Mouse (Mus musculus): ENCODE data around the gene Afg1l.

Gene Afg1l

DNA sequence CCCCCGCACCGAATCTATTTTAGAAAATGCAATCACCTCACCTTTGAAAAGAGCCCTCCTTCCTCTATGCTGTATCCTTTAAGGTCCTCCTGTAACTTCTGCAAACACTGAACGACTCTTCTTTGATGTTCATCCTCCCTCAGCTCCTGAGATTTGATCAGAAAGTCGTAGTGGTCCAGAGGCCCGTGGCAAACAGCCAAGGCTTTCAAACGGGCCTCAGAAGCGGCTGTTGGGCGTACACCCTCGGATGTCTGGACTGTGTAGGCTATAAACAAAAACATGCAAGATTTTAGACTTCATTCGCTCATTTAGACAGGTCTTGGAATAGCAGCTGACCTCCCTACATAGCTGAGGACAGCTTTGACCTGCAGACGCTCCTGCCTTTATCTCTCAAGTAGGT is 24.1 kb downstream of the Afg1l start:
- Histone ChIP-seq H3K27me3 (ENCODE audit: control insufficient read depth, insufficient read depth, low read length, poor library complexity, severe bottlenecking) (no peaks in the 10 kb centered on the region), H3K36me3 (ENCODE audit: control insufficient read depth, insufficient read depth, low read length, poor library complexity, severe bottlenecking) (peaks cover 8% of the 10 kb centered on the region)
- DNase-seq (ENCODE audit: low read depth, low spot score): no peak

DNA sequence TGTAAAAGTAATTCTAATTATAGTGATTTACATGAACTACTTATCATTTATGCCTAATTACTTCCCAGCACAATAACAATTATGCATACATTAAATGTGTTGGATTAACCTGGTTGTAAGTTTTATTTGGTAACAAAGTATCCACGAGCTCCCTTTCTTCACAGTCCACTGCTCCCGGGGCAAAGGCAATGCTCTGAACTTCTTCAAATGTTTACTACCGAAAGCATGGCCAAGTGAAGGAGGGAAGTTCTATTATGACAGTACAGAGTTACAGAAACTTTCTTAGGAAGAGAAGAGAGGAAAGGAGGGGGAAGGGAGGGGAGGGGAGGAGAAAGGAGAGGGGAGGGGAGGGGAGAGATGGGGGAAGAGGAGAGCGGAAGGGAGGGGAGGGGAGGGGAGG is 28.7 kb downstream of the Afg1l start:
- no peaks in the 10 kb centered on the region for H3K27me3 ChIP-seq (ENCODE audit: control insufficient read depth, insufficient read depth, low read length, poor library complexity, severe bottlenecking)
- DNase-seq (ENCODE audit: low read depth, low spot score): no peak
- peaks cover 5% of the 10 kb centered on the region for H3K36me3 ChIP-seq (ENCODE audit: control insufficient read depth, insufficient read depth, low read length, poor library complexity, severe bottlenecking)

DNA sequence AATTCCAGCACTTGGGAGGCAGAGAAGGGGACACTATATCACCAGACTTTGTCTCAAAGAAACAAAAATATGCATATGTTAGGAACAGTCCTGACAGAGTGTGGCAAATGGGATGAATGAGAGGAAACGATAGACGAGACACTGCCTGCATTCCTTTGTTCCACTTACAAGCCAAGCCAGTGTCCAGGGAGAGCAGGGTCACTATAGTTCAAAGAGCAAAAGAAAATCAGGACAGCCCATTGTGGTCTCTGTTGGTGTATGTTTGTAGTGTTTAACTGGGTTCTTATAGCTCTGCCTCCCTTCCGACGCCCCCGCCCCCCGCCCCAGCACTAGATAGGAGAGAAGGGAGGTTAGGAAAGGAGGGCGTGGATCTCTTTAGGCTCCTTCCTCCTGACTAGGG is 30.0 kb downstream of the Afg1l start:
- no peak for DNase-seq (ENCODE audit: low read depth, low spot score)
- Histone ChIP-seq H3K36me3 (ENCODE audit: control insufficient read depth, insufficient read depth, low read length, poor library complexity, severe bottlenecking) (0 out of 2 replicates have a peak, but pooled peaks cover 2% of the 10 kb centered on the region), H3K27me3 (ENCODE audit: control insufficient read depth, insufficient read depth, low read length, poor library complexity, severe bottlenecking) (no peaks in the 10 kb centered on the region)

DNA sequence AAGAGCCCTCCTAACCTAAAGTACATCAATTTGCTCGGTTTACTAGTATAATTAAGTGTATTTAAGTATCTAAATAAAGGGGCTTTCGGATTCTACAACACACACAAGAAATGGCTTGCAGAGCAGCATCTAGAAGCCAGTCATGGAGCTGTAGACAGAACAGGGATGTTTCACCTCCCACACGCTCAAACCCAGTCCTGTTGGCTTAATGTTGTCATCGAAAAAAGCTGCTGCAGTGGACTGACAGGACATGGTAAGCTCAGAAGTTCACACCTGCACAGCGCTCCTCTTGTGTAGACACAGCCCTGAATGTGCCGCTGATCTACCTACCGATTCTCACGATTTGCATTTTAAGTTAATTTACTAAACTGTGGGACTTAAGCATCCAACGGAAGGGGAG is 32.2 kb downstream of the Afg1l start:
- DNase-seq (ENCODE audit: low read depth, low spot score): no peak
- 0 out of 2 replicates have a peak, but pooled peaks cover under 1% of the 10 kb centered on the region for H3K36me3 ChIP-seq (ENCODE audit: control insufficient read depth, insufficient read depth, low read length, poor library complexity, severe bottlenecking)
- no peaks in the 10 kb centered on the region for H3K27me3 ChIP-seq (ENCODE audit: control insufficient read depth, insufficient read depth, low read length, poor library complexity, severe bottlenecking)

DNA sequence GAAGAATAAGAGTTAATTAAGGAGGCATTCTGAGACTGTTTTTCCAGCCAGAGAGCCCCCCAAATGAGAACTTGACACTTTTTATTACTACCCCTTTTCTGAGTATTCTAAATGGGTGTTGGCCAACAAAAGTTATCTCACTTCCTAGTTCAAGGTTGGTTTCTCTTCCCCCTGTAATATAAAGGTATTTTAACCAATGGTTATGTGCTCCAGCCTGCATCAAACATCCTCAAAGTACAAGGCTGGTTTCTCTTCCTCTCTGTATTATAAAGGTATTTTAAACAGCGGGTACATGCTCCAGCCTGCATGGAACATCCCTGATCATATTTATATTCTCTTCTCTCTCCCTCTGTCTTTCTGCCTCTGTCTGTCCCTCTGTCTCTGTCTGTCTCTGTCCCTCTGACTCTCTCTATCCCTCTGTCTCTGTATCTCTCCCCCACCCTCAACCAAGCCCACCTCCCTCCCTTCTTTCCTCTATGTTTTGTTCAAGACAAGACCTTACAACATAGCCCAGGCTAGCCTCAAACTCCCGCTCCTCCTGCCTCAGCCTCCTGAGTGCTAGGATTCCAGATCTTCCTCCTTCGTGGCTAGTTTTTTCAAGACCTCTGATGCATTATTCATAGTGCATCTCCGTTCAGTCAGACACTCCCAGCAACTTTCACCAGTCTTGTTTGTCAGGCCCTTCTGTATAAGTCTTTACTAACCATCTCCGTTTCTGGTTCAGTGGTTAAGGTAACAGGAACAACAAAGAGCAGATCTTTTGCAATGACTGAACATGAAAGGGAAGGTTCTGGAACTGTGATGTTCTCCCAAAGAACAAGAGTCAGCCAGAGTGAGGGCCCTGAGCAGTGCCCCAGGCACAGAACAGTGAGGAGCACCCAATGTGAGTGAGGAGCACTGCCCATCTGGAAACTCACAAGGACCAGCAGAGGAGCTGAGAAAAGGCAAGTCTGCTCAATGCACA is 41.2 kb downstream of the Afg1l start:
- peak; percentile 82 for DNase-seq (ENCODE audit: low read depth, low spot score)
- no peaks in the 10 kb centered on the region for H3K36me3 ChIP-seq (ENCODE audit: control insufficient read depth, insufficient read depth, low read length, poor library complexity, severe bottlenecking)
- H3K27me3 ChIP-seq (ENCODE audit: control insufficient read depth, insufficient read depth, low read length, poor library complexity, severe bottlenecking): no peaks in the 10 kb centered on the region

DNA sequence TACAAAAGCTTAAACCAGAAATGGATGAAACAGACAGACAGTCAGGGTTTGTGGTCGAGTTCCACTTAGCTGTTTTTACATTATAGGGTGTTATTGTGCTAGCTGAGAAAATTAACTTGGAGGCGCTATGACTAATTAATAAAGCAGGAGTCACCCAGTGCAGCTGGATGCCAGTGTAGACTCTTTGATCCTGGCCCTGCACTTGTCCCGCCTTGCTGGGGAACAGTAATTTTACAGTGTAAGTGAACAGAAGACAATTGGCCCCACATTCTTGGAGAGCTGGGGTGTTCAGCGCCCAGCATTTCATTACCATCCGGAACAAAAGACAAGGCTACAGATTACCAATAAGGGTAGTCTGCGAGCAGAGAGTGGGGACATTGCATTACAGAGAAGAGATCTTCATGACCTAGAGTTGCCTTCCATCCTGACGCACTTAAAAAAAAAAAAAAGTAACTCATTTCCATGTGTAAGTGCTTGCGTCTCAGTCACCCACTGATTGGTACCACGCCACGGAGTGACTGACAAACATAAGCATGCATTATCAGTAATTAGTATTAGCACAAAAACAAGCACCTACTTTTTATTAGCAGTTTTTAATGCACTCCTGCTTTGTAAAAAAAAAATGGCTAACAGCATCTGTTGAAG is 60.7 kb downstream of the Afg1l start:
- Histone ChIP-seq H3K36me3 (ENCODE audit: control insufficient read depth, insufficient read depth, low read length, poor library complexity, severe bottlenecking) (no peaks in the 10 kb centered on the region), H3K27me3 (ENCODE audit: control insufficient read depth, insufficient read depth, low read length, poor library complexity, severe bottlenecking) (no peaks in the 10 kb centered on the region)
- no peak for DNase-seq (ENCODE audit: low read depth, low spot score)

DNA sequence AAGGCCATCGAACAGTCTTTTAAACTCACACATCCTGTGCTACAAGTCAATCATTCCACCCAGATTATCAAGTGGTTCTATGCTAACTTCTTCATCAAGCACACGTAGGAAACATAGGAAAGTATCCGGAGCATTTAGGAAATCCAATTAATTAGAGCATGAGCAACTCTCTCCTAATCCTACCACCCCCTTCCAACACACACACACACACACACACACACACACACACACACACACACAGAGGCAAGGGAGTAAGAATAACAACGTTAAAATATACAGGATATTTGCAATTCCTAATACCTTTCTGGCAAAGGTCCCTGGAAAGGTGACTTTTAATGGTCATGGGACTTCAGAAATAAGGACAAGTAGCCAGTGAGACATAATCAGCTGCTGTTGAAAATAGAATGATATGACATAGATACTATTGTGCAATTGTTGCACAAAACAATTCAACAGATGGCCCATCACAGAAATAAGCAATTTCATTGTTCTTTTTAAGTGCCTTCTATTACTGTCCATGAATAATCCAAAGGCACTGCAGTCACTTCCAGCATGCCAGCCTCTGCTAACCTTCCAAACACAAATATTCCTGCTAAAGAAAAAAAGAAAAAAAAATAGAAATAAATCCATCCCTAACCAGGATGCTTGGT is 62.4 kb downstream of the Afg1l start:
- DNase-seq (ENCODE audit: low read depth, low spot score): no peak
- no peaks in the 10 kb centered on the region for H3K36me3 ChIP-seq (ENCODE audit: control insufficient read depth, insufficient read depth, low read length, poor library complexity, severe bottlenecking)
- no peaks in the 10 kb centered on the region for H3K27me3 ChIP-seq (ENCODE audit: control insufficient read depth, insufficient read depth, low read length, poor library complexity, severe bottlenecking)

DNA sequence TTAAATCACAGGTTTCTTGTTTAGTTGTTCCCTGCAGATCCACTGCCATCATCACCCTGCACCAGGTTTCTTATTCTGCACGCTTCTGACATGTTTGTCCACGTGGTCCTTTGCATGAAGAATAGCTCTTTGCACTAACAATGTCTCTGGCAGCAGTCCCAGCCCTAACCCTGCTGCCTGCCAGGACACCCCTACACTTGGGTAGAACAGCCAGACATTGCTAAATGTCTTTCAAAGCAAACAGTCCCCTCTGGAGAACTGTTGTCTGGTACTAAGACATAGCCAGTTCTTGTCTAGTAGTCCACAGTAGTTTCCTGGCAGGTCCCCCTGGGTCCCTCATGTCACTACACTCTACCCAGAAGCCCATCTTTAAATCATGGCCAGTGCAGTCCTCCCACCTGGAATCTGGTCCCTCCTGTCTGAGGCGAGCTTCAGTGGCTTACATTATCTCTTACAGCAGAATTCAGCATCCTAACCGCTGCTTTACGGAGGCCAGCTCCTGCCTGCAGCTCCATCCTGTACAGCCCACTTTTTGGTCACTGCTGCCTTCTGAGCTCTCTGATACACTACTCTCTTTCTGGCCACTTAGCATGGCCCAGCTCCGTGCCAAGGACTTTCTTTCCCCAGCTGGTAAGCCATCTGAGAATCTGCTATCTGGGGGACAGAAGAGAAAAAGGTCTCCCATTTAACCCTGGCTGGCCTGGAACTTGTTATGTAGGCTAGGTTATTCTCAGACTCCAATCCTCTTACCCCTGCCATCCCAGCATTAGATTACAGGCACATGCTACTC is 67.4 kb downstream of the Afg1l start:
- Histone ChIP-seq H3K36me3 (ENCODE audit: control insufficient read depth, insufficient read depth, low read length, poor library complexity, severe bottlenecking) (no peaks in the 10 kb centered on the region), H3K27me3 (ENCODE audit: control insufficient read depth, insufficient read depth, low read length, poor library complexity, severe bottlenecking) (no peaks in the 10 kb centered on the region)
- DNase-seq (ENCODE audit: low read depth, low spot score): no peak

DNA sequence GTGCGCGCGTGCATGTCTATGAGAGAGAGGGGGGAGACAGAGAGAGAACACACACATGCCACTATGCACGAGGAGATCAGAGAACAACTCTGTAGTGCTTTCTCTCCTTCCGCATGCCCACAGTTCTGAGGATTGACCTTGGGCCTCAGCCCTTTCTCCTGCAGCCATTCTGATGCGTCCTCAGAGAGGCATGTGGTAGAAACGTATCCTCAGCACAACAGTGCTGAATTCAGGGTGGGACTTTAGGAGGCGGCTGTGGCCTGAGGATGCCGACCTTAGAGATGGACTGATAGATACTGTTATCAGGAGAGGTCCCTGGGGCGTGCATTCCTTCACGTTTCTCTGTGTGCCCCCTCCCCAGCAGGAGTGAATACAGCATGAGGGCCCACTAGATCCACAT is 87.9 kb downstream of the Afg1l start:
- DNase-seq (ENCODE audit: low read depth, low spot score): no peak
- Histone ChIP-seq H3K27me3 (ENCODE audit: control insufficient read depth, insufficient read depth, low read length, poor library complexity, severe bottlenecking) (no peaks in the 10 kb centered on the region), H3K36me3 (ENCODE audit: control insufficient read depth, insufficient read depth, low read length, poor library complexity, severe bottlenecking) (0 out of 2 replicates have a peak, but pooled peaks cover 2% of the 10 kb centered on the region)

DNA sequence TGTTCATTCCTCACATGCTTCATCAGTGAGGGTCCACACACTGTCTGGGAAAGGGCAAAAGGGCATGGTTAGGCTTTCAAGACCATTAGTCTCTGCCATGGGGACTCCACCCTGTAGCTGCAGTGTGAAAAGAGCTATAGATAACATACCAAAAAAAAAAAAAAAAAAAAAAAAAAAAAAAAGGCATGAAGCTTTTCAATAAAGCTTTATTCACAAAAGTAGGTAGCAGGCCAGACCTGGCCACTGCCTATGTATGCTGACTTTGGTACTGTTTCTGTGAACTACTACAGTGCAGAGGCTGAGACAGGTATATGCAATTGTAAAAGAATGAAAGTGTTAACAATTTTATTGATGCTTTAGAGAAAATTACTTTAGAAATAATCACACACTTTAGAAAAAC is 90.2 kb downstream of the Afg1l start:
- H3K27me3 ChIP-seq (ENCODE audit: control insufficient read depth, insufficient read depth, low read length, poor library complexity, severe bottlenecking): no peaks in the 10 kb centered on the region
- no peak for DNase-seq (ENCODE audit: low read depth, low spot score)
- no peaks in the 10 kb centered on the region for H3K36me3 ChIP-seq (ENCODE audit: control insufficient read depth, insufficient read depth, low read length, poor library complexity, severe bottlenecking)

DNA sequence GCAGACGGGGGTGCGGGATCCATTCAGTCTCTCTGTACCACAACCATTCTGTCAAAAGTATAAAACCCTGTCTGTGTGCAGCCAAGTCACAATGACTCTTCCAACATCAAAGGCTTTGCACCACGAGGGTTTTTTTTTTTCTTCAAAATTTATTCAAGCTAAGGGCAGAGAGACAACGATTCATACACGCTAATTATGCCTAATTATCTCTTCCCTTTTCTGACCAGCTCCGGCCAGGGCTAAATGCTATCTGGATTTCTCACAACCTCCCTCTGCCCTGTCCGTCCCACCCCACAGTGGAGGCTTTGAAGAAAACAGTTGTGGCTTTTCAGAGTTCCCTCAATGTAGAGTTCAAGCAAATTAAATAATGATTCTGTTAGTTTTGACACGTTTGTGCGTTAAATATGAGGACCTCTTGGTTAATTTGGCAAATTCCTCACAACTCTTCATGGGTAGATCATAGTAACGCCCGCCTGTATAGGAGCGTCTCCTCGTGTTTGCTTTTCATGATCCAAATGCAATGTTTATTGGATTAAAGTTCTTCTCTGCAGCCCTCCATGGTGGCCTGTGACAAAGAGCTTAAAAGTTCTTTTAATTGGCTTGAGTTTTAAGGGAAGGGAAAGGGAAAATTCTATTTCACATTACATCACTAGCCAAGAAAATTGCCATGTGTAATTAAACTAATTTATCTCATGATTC is 93.3 kb downstream of the Afg1l start:
- no peaks in the 10 kb centered on the region for H3K27me3 ChIP-seq (ENCODE audit: control insufficient read depth, insufficient read depth, low read length, poor library complexity, severe bottlenecking)
- DNase-seq (ENCODE audit: low read depth, low spot score): no peak
- H3K36me3 ChIP-seq (ENCODE audit: control insufficient read depth, insufficient read depth, low read length, poor library complexity, severe bottlenecking): no peaks in the 10 kb centered on the region

DNA sequence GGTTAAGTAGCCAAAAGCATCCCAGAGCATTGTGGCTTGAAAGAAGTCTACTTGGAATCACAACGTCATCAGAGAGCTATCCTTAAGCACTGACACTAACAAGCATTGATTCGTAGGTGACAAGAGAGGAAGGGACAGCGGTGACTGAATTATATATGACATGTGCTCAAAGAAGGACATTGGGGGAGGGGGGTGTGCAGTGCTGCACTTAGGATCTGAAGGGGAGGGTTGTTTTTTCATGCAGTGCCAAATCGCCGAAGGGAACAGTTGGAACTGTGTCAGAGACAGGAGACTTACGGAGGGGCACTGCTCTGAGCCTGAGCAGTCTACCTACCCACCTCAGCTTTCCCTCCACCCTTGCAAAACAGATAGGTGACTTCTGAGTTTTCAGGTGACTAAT is 94.7 kb downstream of the Afg1l start:
- no peaks in the 10 kb centered on the region for H3K36me3 ChIP-seq (ENCODE audit: control insufficient read depth, insufficient read depth, low read length, poor library complexity, severe bottlenecking)
- no peak for DNase-seq (ENCODE audit: low read depth, low spot score)
- H3K27me3 ChIP-seq (ENCODE audit: control insufficient read depth, insufficient read depth, low read length, poor library complexity, severe bottlenecking): no peaks in the 10 kb centered on the region

DNA sequence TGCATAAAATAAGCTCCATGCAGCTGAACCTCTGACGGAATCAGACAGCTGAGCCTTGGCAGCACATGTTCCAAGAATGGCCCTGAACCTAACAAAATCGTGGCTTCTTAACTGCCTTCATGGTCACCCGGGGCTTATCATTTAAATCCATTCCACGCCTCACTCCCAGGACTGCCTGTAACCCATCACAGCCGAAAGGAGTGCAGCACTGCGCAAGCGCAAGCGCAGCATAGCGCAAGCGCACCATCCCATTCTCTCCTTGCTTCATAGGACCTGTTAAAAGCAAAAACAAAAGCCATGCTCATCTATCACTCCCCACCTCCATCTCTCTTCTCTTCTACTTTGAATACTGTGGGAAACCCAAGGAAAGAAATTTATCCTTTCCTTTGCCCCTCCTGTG is 114.1 kb downstream of the Afg1l start:
- Histone ChIP-seq H3K27me3 (ENCODE audit: control insufficient read depth, insufficient read depth, low read length, poor library complexity, severe bottlenecking) (no peaks in the 10 kb centered on the region), H3K36me3 (ENCODE audit: control insufficient read depth, insufficient read depth, low read length, poor library complexity, severe bottlenecking) (peaks cover 2% of the 10 kb centered on the region; the same call in 1 of the 2 replicates)
- DNase-seq (ENCODE audit: low read depth, low spot score): no peak

DNA sequence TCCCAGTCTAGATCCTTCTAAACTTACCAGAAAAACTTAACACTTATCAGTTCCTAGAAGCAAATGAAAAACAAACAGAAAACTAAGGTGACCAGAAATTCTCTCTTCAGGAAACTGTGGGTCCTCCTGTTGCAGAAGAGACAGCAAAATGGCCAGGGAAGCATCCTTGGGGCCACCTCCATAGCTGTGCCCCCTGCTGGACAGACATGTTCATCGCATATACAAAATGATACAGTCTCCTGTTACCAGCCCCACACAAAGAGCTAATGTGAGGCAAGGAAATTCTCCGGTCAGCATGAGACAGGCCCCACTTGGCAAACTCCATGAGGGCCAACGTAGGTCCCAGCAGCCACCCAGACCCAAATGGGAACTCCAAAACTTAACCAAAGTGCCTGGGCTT is 122.4 kb downstream of the Afg1l start:
- DNase-seq (ENCODE audit: low read depth, low spot score): peak; percentile 29
- Histone ChIP-seq H3K36me3 (ENCODE audit: control insufficient read depth, insufficient read depth, low read length, poor library complexity, severe bottlenecking) (peaks cover 3% of the 10 kb centered on the region; the same call in 1 of the 2 replicates), H3K27me3 (ENCODE audit: control insufficient read depth, insufficient read depth, low read length, poor library complexity, severe bottlenecking) (no peaks in the 10 kb centered on the region)
